Mouse (Mus musculus) testis, postnatal 10 days (tissue): Measurements from ENCODE around the gene Nt5dc1.
A peak's percentile ranks its signal among the peaks of the same experiment; 100 is the strongest.
"Not testable (repeated sequence)": the region's sequence is repeated elsewhere in the genome, so short reads cannot be mapped to it uniquely, and the experiment has no call there.

Experiments used
- DNase-seq: peaks from one replicate; pipeline ENCODE4 v3.0.0; 2021; ENCODE audit warnings: low spot score

The Nt5dc1 gene

DNA sequence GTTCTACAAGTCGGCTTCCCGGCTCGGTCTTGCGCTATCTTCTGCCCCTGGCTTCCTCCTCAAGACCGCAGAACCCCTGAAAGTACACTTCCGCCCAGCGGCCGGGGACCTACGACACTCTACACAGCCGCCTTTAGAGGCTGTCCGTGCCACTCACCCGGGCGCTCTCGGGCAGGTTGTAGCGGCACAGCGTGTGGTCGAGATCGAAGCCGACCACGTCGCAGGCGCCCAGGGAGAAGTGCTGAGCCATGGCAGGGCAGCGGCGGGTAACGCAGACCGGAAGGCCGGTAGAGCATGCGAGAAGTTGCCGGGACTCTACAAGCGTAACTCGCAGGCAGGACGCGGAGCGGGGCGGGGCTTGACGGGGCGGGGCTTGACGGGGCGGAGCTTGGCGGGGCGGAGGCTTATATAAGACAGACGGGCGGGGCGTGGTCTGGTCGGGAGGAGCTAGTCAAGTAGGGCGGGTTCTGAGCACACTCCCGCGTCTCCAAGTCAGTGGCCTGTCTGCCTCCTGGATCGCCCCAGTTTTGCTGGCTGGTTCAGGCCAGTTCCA lies at the start of gene Nt5dc1:
TSS of gene Nt5dc1 (minus strand) at position 349 of the 553 bp plus-strand sequence.
- DNase-seq: peak; percentile 99

DNA sequence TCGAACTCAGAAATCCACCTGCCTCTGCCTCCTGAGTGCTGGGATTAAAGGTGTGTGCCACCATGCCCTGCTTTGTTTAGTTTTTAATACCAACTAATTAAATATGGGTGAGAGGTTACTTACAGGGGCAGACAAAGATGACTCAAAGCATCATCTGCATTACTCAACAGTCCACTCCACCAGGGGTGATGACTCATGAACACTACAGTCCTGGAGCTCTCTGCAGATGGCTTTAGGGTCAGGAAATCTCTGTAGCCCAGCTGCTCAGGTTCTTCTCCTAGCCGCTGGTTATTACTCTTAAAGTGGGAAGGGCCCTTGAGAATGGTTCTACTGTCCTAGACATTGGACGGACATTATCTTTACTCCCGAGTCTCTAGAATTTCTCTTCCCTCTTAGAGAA lies 46.0 kb upstream of the Nt5dc1 start:
- DNase-seq: no peak

DNA sequence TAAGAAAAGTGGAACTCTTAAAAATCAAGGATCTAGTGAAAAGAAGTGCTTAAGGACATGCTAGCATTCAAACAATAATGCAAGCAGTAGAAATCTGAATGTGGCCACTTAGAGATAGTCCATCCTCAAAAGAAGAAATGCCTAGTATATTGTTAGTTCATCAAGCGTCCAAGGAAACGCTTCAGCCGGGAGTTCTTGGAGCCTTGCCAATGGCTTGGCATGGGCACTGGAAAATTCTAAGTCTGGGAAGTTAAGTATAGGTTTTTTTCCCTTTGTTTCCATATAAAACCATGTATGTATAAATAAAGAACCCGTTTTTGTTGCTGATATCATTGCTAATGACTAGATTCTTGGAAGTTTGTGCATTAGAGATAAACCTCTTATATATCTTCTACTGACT lies 43.1 kb upstream of the Nt5dc1 start:
- DNase-seq: no peak

DNA sequence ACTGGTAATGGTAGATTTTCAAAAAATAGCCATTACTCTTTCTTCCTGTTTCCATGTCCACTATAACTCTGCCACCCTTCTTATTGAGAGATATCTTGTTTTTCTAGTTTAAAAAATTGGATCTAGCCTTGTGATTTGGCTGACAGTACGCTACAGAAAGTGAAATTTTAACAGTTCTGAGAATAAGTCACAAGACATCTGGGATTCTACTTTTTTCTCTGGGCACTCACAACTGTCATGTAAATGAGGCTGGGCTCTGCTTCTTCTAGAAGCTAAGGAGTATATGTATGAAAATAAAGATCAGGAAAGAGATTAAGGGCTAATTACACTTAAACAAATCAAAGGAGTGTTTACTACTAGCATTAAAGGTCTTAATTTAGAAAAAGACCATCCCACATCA lies 31.1 kb upstream of the Nt5dc1 start:
- DNase-seq: no peak

DNA sequence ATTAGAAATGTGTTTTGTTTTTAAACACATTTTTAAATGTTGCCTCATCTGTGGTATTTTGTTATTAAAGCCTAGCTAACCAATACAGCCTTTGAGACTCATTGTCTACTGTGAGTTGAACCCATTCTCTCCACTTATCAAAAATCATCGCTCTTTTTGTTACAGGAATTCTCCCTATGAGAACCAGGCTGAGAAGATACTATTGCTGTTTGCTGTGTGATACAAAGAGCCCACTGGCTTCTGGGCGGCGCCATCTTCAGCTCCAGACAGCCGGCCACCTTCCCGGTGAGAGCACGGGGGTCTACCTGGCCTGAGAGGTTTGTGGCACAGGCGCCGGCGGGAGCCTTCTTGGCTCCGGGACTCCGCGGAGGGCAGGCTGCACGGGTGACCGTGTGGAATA lies 15.8 kb upstream of the Nt5dc1 start:
- not testable (repeated sequence) for DNase-seq

DNA sequence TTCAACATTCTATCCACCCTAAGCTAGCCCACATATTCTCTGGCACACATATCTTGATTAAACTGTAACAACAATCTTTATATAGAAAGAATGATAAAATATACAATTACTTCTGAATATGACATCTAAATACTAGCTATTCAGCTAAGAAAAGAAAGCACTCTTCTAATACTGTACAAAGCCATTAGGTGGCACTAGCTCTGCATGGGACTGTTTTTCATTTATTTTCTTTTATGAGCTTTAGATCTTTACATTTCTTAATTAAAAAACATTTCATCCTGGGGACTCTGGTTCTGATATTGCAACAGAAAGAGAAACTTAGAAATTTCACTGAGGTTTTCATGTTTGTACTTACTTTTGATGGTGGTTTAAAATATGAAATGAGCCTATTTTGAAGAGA lies 13.4 kb upstream of the Nt5dc1 start:
- DNase-seq: no peak

DNA sequence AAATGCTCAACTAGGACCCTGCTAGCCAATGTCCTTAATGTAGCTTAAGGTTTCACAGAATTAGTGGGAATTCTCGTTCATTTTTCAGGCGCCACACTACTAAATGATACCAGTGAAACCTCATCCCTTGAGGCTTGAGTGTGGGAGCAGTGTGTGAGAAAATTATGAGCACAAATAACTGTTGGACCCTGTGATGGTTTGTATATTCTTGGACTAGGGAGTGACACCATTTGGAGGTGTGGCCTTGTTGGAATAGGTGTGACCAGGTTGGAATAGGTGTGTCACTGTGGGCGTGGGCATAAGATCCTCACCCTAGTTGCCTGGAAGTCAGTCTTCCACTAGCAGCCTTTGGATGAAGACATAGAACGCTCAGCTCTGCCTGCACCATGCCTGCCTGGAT lies 442 bp upstream of the Nt5dc1 start:
- not testable (repeated sequence) for DNase-seq

DNA sequence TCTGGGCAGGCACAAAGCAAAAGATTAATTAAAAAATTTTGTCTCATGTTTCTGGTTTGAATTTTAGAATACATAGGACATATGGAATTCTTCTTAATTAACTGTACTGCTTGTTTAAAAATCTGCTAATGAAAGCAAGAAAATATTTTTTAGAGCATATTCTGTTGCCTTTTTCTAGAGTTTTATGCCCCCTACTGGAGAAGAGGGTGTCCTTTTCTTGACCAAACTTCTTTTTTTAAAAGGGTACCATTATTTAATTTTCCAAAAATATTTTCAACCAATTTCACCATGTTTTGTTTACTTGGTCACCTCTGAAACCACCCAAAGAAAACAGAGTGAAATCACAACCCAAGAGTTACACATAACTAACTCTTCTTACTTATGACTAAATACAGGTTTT lies 19.1 kb downstream of the Nt5dc1 start:
- no peak for DNase-seq

DNA sequence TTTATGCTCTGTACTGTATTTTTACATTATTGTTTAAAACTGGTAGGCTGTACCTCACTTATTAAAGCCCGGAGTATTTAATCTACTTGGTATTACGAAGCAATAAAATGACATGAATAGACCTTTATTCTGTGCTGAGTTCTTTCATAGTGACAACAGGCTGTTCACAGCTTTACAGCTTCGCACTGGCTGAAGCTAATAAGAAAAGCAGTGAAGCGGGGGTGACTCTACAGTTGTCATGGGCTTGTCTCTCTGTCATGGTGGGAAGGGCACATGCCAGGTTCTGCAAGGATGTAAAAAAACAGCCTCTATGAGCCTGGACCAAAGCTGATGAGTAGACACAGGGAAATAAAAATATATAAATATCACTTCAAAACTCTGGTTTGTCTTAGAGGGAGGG lies 21.4 kb downstream of the Nt5dc1 start:
- no peak for DNase-seq

DNA sequence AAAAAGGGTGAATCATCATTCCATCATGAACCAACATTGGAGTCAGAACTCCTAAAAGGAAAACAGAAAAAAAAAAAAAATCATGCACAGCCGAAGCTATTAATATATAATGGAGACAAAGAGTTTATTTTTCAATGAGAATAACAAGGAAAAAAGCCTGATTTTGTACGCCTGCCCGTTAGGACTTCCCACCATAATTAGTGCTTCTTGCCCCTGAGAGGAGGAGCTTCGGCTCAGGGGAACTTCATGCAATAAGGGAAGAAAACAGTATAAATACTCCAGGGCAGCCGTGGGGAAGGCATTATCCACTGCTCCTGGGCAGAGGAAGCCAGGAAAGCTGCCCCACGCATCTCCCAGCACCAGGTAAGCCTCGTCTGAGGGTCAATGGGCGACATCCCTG lies 28.7 kb downstream of the Nt5dc1 start, which contains the start of gene Col10a1:
TSS of gene Col10a1 (plus strand) at position 301 of the 400 bp plus-strand sequence.
- DNase-seq: no peak

DNA sequence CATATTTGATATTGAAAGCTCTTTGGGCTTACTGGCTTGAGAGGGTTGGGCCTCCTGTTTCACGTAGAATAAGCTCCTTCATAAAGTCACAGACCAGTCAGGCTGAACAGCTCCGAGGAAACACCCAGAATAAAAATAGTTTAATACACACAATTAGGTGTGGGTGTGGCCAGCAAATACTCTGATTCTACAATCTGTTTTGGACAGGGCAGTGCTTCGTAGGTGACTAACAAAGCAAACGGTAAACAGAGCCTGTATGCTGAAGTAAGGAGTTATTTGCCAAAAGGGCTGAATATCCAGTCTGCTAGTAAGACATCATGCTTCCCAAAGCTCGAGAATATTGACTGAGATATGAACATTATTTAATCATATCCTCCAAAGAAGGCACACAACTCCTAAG lies 32.7 kb downstream of the Nt5dc1 start:
- DNase-seq: no peak

DNA sequence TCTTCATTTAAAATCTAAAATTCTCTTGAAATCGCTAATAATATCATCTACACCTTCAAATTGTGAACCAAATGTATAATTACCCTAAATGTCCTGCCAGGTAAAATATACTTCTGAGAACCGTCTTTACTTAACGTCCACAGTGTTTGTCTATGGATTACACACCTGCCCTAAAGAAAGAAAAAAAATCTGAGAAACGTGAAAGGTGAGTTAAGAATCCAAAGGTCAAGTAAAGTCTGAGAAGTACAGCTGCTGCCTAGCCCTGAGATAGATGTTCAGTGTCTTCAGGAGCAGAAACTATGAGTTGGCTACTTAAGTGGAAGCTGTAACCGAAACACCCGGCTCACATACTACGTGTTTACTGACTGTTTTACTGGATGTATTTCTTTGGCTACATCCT lies 45.0 kb downstream of the Nt5dc1 start:
- no peak for DNase-seq

DNA sequence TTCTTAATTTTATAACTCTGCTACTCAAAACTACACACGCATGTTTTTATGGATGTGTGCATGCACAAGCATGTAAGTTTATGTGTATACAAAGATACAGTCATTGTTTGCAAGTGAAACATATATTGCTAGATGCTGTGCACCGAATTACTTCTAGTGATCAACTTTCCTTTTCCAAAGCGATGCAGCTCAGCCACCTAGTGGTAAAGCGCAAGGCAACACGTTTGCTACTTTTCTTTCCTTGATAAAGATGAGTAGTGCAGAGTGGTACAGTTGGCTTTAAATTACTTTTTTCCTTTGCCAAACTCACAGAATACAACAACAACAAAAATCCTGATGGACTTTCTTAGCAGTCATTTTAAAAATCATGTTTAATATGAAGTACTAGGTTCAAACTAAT lies 50.2 kb downstream of the Nt5dc1 start:
- no peak for DNase-seq

DNA sequence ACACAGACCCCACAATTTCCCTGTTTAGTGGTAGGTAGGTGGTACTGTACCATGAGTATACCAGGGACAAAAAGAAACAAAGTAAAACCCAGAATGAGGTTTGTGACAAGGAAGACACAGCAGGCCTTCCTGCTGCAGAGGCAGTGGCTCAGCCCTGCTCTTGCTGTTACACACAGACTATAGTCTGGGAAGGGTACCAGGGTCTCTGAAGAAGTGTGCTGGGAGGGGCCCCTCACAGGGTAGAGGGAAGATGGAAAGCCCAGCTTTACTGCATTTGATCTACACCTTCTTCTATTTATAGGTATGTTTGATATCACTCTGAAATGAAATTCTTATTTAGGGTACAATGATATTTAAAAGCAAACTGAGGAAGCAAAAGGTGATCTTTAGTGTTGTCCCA lies 54.6 kb downstream of the Nt5dc1 start:
- DNase-seq: no peak

DNA sequence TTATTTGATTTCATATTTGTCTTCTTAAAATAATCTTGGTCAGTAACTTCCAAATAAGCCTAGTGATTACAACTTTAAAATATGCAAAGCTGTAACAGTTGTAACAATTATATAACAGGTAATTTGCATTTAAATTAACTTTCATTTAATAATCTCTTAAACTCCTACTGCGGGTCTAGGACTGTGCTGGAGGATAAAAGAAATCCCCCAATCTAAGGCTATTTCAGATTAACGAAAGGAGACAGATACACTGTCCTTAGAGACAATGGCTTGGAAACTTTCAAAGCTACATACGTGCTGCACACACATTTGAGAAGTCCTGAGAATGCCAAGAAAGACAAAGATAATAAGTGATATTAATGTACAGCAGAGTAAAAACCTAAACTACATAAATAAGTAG lies 60.1 kb downstream of the Nt5dc1 start:
- no peak for DNase-seq

DNA sequence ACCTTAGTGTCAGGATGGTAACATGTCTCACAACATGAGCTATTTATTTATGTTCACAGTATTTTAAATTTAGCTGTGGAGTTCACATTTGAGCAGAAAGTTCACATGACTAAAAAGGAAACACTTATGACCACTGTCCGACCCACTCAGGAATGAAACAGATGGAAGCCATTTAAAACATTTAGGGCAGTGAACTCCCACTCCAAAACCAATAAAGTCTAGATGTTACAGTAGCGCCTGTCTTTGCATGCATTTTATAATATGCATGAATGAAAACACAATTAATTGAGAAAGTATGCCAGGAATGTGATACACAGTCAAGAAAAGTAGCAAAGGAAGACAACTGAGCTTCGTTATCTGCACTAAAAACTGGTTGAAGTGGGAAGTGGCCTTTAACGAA lies 66.2 kb downstream of the Nt5dc1 start:
- no peak for DNase-seq

DNA sequence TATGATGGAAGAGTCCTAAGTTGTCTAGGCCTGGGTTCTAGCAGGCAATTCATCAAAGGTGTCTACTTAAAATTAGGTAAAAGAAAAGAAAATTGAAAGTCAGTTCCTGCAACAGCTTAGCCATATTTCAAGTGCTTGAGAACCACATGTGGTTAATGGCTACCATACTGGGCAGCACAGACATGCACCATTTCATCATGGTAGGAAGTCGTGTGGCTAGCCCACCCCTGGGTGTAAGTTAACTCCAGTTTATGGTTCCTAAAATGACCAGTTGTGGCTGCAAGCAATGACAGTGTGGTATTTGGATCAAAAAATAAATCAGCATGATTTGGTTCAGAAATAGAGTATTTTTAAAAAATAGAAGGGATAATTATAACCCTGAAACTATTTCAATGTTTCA lies 76.5 kb downstream of the Nt5dc1 start:
- DNase-seq: no peak

DNA sequence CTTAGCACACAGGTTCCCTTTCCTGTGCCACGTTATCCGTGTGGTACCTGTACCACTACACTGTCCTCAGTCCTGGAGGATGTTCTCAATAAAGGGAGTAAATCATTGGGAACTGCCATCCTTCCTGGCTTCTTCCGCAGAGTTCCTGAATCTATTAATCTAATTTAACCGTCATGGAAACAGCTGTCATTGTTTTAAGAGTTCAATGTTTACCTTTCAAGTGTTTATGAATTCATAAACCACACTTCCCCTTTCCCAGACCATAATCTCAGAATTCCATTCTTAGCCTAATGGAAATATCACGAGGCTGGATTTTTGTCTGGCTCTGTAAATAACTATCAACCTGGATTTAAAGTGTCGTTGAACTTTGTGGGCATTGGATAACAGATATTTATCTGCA lies 77.3 kb downstream of the Nt5dc1 start:
- no peak for DNase-seq

DNA sequence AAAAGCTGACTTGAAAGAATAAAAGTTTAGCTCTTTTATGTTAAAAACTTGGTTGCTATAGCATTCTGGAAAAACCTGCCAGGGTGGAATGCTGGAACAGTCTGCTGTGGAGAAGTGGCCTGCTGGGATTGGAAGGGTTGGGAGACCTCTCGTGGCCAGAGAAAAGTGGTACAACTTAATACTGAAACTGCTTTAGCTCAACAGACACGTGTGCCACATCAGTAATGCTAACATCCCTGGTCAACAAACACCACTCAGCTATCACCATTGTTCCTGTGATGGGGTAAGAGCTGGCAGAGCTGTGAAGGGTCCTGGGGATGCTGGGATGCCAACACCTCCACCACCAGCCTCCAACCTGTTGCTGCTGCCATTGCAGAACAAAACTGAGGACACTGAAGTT lies 90.0 kb downstream of the Nt5dc1 start:
- peak; percentile 59 for DNase-seq

DNA sequence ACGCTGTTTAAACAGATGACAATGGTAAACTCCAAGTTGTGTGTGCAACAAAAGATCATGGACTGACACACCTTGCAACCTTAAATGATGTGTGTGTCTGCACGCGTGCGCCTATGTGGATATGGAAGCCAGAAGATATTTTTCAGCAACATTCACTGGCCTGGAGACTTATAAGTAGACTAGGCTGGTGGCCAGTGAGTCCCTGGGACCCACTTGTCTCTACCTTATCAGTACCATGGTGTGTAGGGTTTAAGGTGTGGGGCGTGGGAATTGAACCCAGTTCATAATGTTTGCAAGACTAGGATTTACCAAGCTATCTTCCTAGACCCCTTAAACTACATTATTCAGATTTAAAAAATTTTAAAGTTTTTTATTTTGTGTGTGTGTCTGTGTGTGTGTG lies 91.2 kb downstream of the Nt5dc1 start:
- no peak for DNase-seq

DNA sequence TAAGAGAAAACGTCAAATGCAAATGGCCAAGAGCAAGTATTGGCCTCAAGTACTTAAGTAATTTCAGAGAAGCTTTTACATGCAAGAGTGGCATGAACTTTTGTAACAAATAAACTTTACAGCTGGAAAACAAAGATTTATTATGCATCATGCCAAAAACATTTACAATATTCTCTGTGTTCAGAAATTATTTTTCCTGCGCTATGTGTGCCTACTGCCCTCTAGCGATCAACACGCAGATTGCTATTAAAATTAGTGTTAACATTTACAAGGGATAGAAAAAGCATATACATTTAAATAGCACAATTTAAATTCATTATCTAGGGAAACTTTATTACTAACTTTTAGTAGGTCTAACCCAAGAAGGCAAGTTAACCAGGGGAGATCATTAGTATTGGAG lies 91.7 kb downstream of the Nt5dc1 start:
- no peak for DNase-seq

DNA sequence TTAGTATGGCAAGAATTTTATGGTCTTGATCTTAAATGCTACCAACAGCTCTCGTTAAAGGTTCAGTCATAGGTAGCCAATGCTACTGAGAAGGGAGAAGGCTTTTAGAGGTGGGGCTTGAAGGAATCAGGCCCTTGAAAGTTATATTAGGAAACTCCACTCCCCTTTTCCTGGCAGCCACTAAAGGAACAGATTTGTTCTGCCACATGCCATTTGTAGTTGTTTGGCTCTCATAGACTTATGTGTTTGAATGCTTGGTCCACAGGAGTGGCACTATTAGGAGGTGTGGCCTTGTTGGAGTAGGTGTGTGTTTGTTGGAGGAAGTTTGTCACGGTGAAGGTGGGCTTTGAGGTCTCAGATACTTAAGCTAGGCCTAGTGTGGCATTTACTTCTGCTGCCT lies 97.5 kb downstream of the Nt5dc1 start:
- DNase-seq: no peak

DNA sequence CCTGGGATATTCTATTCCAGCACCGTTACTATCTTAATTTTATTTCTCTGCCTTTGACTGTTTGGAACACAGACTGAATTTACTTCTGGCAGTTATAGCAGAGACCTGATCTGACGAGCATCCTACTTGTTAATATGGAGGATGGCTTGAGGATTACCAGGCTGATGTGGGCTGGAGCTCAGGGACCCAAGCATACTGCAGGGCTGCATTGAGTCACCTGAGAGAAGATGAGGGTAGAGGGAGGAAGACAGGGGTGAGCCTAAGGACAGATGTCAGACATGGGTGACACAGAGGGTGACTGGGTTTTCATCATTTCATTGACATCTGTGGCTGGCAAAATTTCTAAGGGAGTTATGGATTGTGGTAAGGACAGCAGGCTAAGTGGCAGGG lies 101.1 kb downstream of the Nt5dc1 start:
- no peak for DNase-seq

DNA sequence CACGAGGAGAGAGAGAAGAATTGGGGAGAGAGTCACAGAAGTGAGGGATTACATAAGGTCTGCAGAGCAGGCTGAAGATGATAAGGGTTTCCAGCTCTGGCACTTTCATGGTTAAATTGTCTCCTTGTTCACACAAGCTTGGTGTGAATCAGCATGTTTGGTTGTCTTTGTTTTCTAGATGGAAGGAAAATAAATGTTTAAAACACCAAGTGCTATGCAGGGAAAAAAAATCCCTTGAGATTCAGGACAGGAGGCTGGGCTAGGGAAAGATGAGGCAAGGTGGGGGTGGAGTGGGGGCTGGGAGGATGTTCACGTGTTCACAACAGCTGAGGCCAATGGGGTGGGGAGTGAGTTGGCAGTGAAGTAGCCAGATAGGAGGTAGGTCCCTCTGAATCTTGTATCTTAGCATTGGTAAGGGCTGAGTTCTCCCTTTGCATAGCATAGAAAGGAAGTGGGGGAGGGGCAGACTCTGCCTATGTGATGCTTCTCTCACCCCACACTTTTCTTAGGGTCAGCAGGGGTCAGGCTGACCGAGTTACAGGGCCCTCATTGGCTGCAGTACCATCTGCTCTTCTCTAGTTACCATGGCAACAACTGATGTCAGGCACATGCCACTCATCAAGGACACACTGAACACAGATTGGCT lies 101.7 kb downstream of the Nt5dc1 start:
- peak; percentile 52 for DNase-seq
